Mouse (Mus musculus): Measurements from ENCODE around the gene Sfxn5.

The Sfxn5 gene

DNA sequence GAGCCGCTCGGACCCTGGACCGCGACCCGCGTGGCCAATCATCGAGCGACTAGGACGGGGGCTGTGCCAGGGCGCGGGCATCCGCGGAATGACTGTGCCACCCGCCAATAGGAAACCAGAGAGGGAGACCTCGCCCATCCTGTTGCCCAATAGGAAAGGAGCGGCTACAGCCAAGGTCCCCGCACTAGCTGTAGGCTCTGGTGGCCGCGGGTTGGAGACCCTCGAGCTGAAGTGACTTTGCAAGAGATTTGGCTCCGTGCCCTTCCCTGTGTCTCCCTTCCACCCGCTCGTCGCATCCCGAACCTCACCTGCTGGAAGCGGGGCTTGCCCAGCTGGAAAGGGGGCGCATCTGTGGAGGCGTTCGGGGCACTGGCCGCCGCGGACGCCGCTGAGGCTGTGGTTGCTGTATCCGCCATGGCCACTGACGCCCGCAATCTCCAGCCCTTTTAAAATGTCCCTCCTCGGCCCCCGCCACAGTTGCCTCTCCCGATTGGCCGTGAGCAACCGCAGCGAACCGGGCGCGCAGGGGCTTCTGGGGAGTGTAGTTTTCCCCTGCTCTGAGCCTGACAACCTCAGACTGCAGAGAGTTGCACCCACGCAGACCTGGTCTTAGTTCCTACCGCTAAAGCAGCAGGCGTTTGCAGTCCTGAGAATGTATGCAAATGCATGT lies at the start of gene Sfxn5:
Sfxn5 (minus strand) TSS at position 423 of the 670 bp plus-strand sequence.
- peak; percentile 99 for DNase-seq

- no peak for DNase-seq
Observed at GRCm38 (mm10) chr6:85382791-85383190, 49.6 kb upstream of the Sfxn5 start.

- DNase-seq, result no peak
Observed at GRCm38 (mm10) chr6:85381648-85382020, 48.4 kb upstream of the Sfxn5 start.

DNA sequence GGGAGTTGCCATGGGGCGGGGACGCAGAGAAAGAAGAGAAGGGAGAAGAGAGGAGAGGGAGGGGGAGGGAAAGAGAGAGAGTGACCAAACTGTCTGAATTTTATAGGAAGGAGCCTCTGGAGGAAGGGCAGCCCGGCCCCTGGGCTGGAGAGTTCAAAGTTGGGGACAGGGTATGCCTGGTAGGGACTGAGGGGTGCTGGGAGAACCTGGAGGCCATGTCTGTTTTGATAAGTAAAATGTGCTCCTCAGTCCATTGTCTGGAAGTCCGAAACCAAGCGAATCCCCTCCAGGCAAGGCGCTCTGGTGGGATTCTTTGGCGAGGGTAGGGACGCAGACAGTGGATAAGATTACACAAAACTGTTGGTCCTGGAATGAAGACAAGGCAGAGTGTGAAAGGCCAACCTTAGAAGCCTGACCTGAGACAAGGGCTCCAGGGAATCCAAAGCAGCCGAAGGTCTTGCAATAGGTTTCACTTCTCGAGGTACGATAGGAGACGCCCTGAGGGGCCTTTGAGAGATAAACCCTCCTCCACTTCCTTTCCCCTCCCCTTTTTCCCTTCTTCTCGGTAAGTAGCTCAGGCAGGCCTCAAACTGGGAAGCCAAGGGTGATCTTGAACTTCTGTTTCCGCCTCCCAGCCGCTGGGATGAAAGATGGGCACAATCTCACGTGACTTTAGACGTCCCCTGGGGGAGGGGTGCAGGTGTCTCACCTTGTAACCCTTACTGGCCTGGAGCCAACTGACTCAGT lies 47.9 kb upstream of the Sfxn5 start:
- DNase-seq, result peak in 1 of 2 experiments; percentile 37

DNA sequence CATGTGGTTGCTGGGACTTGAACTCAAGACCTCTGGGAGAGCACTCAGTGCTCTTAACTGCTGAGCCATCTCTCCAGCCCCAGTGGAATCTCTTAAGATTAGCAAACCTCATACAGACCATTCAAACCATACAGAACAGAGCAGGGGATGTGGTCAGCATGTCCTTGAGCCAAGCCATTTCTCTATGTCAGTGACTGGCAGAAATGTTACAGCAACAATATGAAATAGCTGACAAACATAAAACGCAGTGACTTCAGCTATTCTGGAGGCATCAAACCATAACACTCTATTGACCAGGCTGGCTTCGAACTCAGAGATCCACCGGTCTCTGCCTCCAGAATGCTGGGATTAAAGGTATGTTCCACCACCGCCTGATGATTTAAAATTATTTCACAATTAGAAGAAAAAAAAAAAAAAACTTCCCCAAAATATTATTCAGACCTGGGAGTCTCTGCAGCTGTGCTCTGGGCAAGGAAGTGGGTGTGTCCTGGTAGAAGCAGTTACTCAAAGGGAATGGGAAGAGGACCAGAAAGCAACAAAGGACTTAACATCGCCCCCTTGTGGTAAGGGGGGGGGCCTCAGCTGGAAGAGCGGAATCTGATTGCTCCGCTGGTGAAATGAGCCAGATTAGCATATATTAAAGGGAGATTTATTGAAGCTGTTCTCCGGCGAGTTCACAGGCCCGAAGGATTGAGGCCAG lies 47.1 kb upstream of the Sfxn5 start:
- DNase-seq, result peak; percentile 86 to 93

DNA sequence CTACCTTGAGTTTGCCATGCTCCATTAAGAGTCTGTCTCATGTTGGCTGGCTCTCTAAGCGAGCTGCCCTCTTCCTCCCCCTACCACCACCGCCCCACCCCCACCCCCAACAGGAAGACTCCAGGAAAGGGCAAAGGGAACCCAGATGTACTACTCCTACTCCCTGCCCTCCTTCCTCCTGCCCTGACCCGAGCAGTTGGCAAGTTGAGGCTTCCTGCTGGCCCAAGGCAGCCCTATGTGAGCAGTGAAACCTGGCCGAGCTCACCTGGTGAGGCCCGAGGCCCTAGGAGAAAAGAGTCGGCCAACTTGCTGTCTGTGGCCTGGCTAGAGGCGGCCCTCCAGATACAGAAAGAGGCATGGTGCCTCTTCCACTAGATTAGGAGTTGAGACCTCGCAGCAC lies 45.4 kb upstream of the Sfxn5 start:
- peak in 1 of 2 experiments; percentile 35 for DNase-seq

- DNase-seq, result peak in 1 of 2 experiments; percentile 30
Observed at GRCm38 (mm10) chr6:85377876-85378275, 44.7 kb upstream of the Sfxn5 start.

DNA sequence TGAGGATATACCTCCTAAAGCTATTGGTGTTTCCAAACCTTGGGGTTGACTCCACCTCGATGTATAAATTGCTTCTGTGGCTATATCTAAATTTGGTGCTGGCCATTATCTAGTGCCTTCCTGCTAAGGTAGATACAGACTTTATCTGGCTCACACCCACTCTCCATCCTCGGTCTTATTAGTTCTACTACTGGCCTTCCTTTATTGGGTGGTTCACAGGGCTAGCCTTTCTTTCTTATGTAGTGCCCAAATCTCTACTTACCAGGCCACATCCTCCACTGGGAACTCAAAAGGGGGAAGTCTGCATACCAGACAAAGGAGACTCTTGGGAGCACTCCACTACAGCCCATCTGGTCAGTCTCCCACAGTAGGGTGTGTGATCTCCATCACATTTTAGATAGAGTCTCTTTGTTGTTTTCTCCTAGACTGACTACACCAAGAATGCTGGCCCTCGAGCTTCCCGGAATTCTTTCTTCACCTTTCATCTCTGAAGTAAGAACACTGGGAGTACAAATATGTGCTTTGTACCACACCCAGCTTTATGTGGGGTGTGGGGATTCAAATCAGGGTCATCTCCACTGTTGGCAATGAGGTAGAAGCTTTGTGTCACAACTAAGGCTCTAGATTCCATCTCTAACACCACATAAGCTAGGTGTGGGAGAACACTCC lies 44.0 kb upstream of the Sfxn5 start:
- DNase-seq, result no peak

DNA sequence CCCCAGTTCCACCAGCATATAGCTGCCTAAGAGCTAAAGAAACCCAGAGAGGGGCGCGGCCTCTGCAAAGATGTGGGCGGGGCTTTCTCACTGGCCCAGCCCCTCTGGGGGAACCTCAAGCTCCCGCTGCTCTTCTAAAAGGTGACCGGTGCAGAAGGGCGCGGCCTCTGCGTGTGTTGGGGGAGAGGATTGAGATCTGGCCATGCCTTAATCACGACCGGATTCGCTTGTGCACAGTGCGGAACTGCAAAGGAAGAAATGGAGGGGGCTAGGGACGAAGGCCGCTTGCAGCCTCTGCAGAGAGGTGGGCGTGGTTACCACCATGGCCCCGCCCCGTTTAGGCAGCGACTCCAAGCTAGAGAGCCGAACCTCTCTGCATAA lies 41.5 kb upstream of the Sfxn5 start:
- DNase-seq, result peak; percentile 99 to 100

- peak; percentile 57 to 72 for DNase-seq
Observed at GRCm38 (mm10) chr6:85373951-85374733, 40.9 kb upstream of the Sfxn5 start, which contains the start of gene Rab11fip5. Rab11fip5 (minus strand) TSS chr6:85374634.

- no peak for DNase-seq
Observed at GRCm38 (mm10) chr6:85373066-85373860, 40.0 kb upstream of the Sfxn5 start.

DNA sequence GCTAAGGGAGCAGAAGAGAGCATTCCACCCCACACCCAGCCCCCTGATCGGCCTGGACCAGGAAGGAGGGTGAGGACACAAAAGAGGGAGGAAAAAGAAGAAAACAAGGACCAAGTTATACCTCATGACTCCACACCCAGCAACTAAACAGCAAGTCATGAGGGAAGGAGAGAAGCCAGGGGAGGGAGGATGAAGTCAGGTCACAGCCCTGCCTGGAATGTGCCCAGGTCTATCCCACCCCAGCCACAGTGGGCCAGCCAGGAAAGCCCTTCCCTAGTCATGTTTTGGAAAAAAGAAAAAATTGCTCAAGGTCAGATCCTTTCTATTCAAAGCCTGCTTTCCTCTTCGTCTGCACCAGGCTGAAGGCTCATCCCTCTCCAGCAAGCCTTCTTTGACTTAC lies 39.3 kb upstream of the Sfxn5 start:
- DNase-seq, result peak in 1 of 2 experiments; percentile 28

DNA sequence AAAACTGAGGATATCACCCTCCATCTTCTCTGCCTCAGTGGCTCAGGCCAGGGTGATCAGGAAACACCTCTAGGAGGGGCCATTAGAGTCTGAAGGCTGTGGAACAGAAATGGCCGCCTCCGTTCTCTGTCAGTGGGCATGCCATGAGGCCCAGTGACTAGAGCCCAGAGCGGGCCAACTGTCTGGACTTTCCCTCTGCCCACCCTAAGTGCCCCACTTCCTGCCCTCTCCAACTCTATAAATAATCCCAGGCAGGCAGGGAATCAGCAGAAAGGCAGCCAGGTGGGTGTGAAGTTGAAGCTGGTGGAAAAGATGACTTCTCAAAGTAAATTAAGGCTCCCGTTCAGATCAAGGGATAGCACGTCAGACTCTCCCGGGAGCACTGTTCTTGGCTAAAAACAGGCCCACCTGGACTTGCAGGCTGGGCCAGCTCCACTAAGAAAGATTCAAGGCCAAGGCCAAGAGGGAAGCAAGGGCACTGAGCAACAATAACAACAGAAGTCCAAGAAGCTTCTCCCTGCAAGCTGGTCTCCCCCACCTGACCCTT lies 38.7 kb upstream of the Sfxn5 start:
- no peak for DNase-seq

- DNase-seq, result no peak
Observed at GRCm38 (mm10) chr6:85370666-85371430, 37.6 kb upstream of the Sfxn5 start.

DNA sequence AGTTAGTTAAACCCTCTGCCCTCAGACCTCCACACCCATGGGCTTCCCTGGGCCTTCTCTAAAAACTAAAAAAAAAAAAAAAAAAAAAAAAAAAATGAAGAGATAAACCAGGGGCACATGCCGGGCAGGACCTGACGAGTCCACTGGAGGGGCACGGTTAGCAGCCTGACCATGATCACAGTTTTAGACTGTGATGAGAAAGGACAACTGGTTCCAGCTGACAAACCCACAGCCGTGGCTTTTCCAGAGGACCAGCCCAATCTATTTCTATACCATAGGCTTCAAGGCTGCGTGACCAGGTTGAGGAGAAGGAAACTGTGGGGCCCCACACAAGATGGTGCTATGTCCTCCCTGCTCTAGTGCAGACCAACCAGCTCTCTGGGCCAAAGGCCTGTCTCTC lies 36.8 kb upstream of the Sfxn5 start:
- no peak for DNase-seq

GRCm38 (mm10) chr6:85369181-85369860 lies 36.1 kb upstream of the Sfxn5 start:
- DNase-seq, result peak; percentile 80 to 86

- DNase-seq, result peak in 1 of 2 experiments; percentile 26
Observed at GRCm38 (mm10) chr6:85368722-85369121, 35.5 kb upstream of the Sfxn5 start.

DNA sequence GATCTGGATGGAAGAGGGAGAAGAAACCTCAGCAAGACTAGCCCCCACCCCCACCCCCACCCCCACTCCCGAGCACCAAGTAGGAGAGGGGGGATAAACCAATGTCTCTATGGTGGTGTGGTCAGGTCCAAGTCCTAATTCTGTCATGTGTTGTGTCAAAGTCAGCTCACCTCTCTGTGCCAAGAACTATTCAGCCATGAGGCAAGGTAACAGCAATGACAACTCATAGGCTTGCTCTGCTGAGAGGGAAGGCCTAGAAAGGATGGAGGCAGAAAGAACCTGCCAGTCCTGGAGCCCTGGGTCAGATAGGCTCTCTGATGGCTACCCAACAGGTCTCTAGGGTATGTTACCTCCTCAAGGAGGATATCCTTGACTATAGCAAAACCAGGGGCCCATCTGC lies 34.9 kb upstream of the Sfxn5 start:
- DNase-seq, result no peak

- DNase-seq, result peak; percentile 29 to 39
Observed at GRCm38 (mm10) chr6:85366387-85366786, 33.2 kb upstream of the Sfxn5 start.

- DNase-seq, result no peak
Observed at GRCm38 (mm10) chr6:85364439-85364838, 31.2 kb upstream of the Sfxn5 start.

Measured in kidney, postnatal 4 days (tissue).